Mouse (Mus musculus): ENCODE results near the gene Six2. TPM values are rescaled to one million over a fixed set of nuclear protein-coding genes. Genes with fewer than 3 reads are reported as not detected.

Six2 gene
- total RNA-seq, 1 experiment = 0.22 TPM

DNA sequence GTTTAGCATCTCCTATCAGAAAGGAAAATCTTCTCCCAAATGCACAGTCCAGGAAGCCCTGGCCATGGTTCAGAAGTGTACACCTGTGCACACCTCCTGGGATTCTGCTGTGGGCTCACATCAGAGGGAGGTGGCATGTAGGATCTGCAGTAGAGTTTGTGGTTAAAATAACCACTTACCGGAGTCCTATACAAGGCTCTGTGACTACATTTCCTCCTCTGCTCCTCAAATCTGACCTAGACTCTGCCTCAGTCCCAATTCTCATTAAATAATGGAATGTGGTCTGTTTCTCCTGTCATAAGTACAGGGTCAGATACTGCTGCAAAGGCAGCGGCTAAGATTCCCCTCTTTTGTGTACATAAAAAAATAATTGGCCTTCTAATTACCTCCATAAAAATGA lies 23.9 kb downstream of the Six2 start:
- H3K9me3 ChIP-seq (ENCODE audit: control insufficient read depth, insufficient read depth, low read depth, low read length) = no peaks in the 10 kb centered on the region
- no peak for DNase-seq (ENCODE audit: low read depth, low spot score)
- no peaks in the 10 kb centered on the region for H3K36me3 ChIP-seq (ENCODE audit: control insufficient read depth, insufficient read depth, low read length, poor library complexity, severe bottlenecking)
- no peak for TF ChIP-seq MAFK (IDR thresholded peaks at IDR 0.05; ENCODE audit: insufficient read depth, low read depth, low read length)
- TF ChIP-seq ZNF384 (IDR thresholded peaks at IDR 0.05; ENCODE audit: low read depth, low read length) = no peak
- no peak for TF ChIP-seq HCFC1 (IDR thresholded peaks at IDR 0.05; ENCODE audit: borderline replicate concordance, insufficient read depth, low read length)
- TF ChIP-seq ZC3H11A (IDR thresholded peaks at IDR 0.05; ENCODE audit: borderline replicate concordance, low read depth, low read length) = no peak
- H3K27ac ChIP-seq (ENCODE audit: insufficient read depth, low read depth, low read length, poor library complexity, severe bottlenecking) = no peak overlapping the region
- H3K4me1 ChIP-seq (ENCODE audit: control insufficient read depth in 2 of 2, insufficient read depth in 2 of 2, low read length in 2 of 2, poor library complexity in 1 of 2) = no peaks in the 10 kb centered on the region
- no peak overlapping the region for H3K9ac ChIP-seq (ENCODE audit: insufficient read depth, low read depth, low read length, poor library complexity, severe bottlenecking)
- in situ Hi-C loops (cut with MboI; ENCODE audit: low sequenced_read_pairs in 2 of 2, unreplicated experiment in 2 of 2) = no loop called here
- H3K4me3 ChIP-seq (ENCODE audit: insufficient read depth in 1 of 2, low read depth in 1 of 2, low read length in 2 of 2, poor library complexity in 1 of 2, severe bottlenecking in 1 of 2) = 0 out of 4 replicates have a peak overlapping the region, but pooled peaks of 1 of the 2 experiments have one; percentile 4

DNA sequence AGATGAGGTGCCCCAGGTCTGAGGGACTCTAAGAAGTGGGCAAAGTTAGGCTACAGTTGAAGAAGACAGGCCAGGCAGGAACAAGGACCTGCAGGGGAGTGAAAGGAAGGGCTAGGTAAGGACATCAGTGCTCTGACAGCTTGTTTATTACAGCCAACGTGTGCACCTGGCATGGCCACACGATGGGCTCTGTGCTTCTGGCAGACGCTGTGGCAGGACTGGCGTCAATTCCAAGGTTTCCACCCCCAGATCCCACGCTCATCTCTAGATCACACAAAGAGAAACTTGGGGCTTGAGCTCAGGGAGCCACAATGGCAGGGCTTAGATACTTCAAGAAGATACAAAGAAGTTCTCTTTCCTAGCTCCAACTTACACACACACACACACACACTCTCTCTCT lies 26.6 kb downstream of the Six2 start:
- no peaks in the 10 kb centered on the region for H3K4me1 ChIP-seq (ENCODE audit: control insufficient read depth in 2 of 2, insufficient read depth in 2 of 2, low read length in 2 of 2, poor library complexity in 1 of 2)
- TF ChIP-seq ZC3H11A (IDR thresholded peaks at IDR 0.05; ENCODE audit: borderline replicate concordance, low read depth, low read length) (no peak), ZNF384 (IDR thresholded peaks at IDR 0.05; ENCODE audit: low read depth, low read length) (no peak), CHD2 (IDR thresholded peaks at IDR 0.05; ENCODE audit: low read depth, low read length) (no peak), HCFC1 (IDR thresholded peaks at IDR 0.05; ENCODE audit: borderline replicate concordance, insufficient read depth, low read length) (no peak), MAFK (IDR thresholded peaks at IDR 0.05; ENCODE audit: insufficient read depth, low read depth, low read length) (no peak)
- DNase-seq (ENCODE audit: low read depth, low spot score) = no peak
- no peak overlapping the region for H3K9ac ChIP-seq (ENCODE audit: insufficient read depth, low read depth, low read length, poor library complexity, severe bottlenecking)
- no peaks in the 10 kb centered on the region for H3K9me3 ChIP-seq (ENCODE audit: control insufficient read depth, insufficient read depth, low read depth, low read length)
- H3K4me3 ChIP-seq (ENCODE audit: insufficient read depth in 1 of 2, low read depth in 1 of 2, low read length in 2 of 2, poor library complexity in 1 of 2, severe bottlenecking in 1 of 2) = no peak overlapping the region
- H3K36me3 ChIP-seq (ENCODE audit: control insufficient read depth, insufficient read depth, low read length, poor library complexity, severe bottlenecking) = no peaks in the 10 kb centered on the region
- in situ Hi-C loops (cut with MboI; ENCODE audit: low sequenced_read_pairs in 2 of 2, unreplicated experiment in 2 of 2) = no loop called here
- H3K27ac ChIP-seq (ENCODE audit: insufficient read depth, low read depth, low read length, poor library complexity, severe bottlenecking) = no peak overlapping the region

DNA sequence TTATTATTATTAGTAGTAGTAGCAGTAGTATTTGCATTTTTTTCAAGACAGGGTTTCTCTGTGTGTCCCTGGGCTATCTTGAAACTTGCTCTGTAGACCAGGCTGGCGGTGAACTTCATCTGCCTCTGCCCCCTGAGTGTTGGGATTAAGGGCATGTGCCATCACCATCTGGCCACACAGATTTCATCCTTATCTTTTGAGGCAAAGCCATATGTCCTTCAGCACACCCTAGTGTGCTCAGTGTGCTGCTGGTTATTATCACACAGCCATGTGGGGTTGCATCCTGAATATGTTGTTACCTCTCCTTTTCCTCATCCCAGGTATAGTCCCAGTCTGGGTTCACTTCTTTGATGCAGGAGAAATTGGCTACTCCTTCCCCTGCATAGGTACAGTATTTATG lies 28.1 kb downstream of the Six2 start:
- DNase-seq (ENCODE audit: low read depth, low spot score) = no peak
- in situ Hi-C loops (cut with MboI; ENCODE audit: low sequenced_read_pairs in 2 of 2, unreplicated experiment in 2 of 2) = no loop called here
- H3K27ac ChIP-seq (ENCODE audit: insufficient read depth, low read depth, low read length, poor library complexity, severe bottlenecking) = no peak overlapping the region
- TF ChIP-seq ZC3H11A (IDR thresholded peaks at IDR 0.05; ENCODE audit: borderline replicate concordance, low read depth, low read length) = no peak
- TF ChIP-seq HCFC1 (IDR thresholded peaks at IDR 0.05; ENCODE audit: borderline replicate concordance, insufficient read depth, low read length) = no peak
- no peak for TF ChIP-seq ZNF384 (IDR thresholded peaks at IDR 0.05; ENCODE audit: low read depth, low read length)
- no peak for TF ChIP-seq CHD2 (IDR thresholded peaks at IDR 0.05; ENCODE audit: low read depth, low read length)
- no peak for TF ChIP-seq MAFK (IDR thresholded peaks at IDR 0.05; ENCODE audit: insufficient read depth, low read depth, low read length)
- H3K4me3 ChIP-seq (ENCODE audit: insufficient read depth in 1 of 2, low read depth in 1 of 2, low read length in 2 of 2, poor library complexity in 1 of 2, severe bottlenecking in 1 of 2) = no peak overlapping the region
- no peaks in the 10 kb centered on the region for H3K36me3 ChIP-seq (ENCODE audit: control insufficient read depth, insufficient read depth, low read length, poor library complexity, severe bottlenecking)
- H3K4me1 ChIP-seq (ENCODE audit: control insufficient read depth in 2 of 2, insufficient read depth in 2 of 2, low read length in 2 of 2, poor library complexity in 1 of 2) = no peaks in the 10 kb centered on the region
- H3K9me3 ChIP-seq (ENCODE audit: control insufficient read depth, insufficient read depth, low read depth, low read length) = no peaks in the 10 kb centered on the region
- H3K9ac ChIP-seq (ENCODE audit: insufficient read depth, low read depth, low read length, poor library complexity, severe bottlenecking) = no peak overlapping the region

DNA sequence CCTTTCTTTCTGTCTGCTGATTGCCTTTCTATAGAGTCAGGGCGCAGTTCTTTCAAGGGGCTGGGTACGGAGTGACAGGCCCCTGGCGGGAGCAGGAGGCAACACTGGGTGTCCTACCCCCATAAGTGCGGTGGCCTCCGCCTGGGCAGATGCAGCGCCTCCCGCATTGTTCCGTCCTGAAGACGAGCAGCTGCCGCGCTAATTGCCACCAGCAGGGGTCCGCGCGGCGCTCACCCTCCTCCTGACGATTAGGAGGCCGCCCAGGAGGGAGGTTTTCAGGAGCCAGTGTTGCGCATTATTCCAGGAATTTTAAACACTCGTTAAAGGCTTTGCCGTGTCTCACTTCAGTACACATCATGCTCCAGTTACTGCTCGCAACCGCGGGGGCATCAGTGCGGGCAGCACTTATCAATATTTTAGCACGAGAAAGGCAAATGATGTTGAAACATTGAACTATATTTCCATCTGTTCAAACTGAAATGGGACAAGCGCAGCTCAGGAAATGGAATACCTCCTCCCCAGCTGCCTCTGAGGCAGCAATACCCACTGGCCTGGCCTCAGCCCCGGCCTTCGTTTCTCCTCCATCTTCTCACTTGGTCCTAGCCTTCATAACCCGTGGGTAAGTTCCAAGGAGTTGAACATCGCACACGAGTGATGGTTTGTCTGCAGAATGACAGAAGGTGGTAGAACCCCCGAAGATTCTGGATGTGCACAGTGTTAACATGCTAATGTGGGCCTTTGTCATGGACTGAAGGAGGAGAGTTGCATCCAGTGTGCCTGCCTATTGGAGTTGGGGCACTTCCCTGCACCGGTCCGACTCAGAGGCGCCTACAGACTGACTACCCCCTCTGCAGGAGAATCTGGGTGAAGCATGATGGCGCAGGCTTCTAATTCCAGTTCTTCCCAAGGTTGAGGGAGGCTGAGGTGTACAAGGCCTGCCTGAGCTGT lies 42.1 kb downstream of the Six2 start:
- peak overlapping the region; percentile 32 to 57; a peak in 3 of 4 replicates for H3K4me3 ChIP-seq (ENCODE audit: insufficient read depth in 1 of 2, low read depth in 1 of 2, low read length in 2 of 2, poor library complexity in 1 of 2, severe bottlenecking in 1 of 2)
- TF ChIP-seq ZC3H11A (IDR thresholded peaks at IDR 0.05; ENCODE audit: borderline replicate concordance, low read depth, low read length) (no peak), HCFC1 (IDR thresholded peaks at IDR 0.05; ENCODE audit: borderline replicate concordance, insufficient read depth, low read length) (no peak), ZNF384 (IDR thresholded peaks at IDR 0.05; ENCODE audit: low read depth, low read length) (no peak), MAFK (IDR thresholded peaks at IDR 0.05; ENCODE audit: insufficient read depth, low read depth, low read length) (no peak), CHD2 (IDR thresholded peaks at IDR 0.05; ENCODE audit: low read depth, low read length) (no peak)
- H3K9ac ChIP-seq (ENCODE audit: insufficient read depth, low read depth, low read length, poor library complexity, severe bottlenecking) = no peak overlapping the region
- in situ Hi-C loops (cut with MboI; ENCODE audit: low sequenced_read_pairs in 2 of 2, unreplicated experiment in 2 of 2) = loop anchor here (25.0 kb wide), 1 partner anchor 809 kb away; no protein-coding TSS in a partner anchor
- H3K27ac ChIP-seq (ENCODE audit: insufficient read depth, low read depth, low read length, poor library complexity, severe bottlenecking) = no peak overlapping the region
- H3K9me3 ChIP-seq (ENCODE audit: control insufficient read depth, insufficient read depth, low read depth, low read length) = no peaks in the 10 kb centered on the region
- DNase-seq (ENCODE audit: low read depth, low spot score) = no peak
- peaks cover 3% of the 10 kb centered on the region in 2 experiments; a peak in 3 of 4 replicates for H3K4me1 ChIP-seq (ENCODE audit: control insufficient read depth in 2 of 2, insufficient read depth in 2 of 2, low read length in 2 of 2, poor library complexity in 1 of 2)
- no peaks in the 10 kb centered on the region for H3K36me3 ChIP-seq (ENCODE audit: control insufficient read depth, insufficient read depth, low read length, poor library complexity, severe bottlenecking)
